Mouse (Mus musculus) thymus, adult 2 months (tissue): ENCODE data around the gene Stard8. TPM values are rescaled to one million over a fixed set of nuclear protein-coding genes. Genes with fewer than 3 reads are reported as not detected.
"Not testable (repeated sequence)": the region's sequence is repeated elsewhere in the genome, so short reads cannot be mapped to it uniquely, and the experiment has no call there.

Experiments used
- DNase-seq: peaks from one replicate; pipeline ENCODE4 v3.0.0; 2021
- H3K27ac ChIP-seq: fragments of 200-500 bp; 2 replicates; pipeline ENCODE4 v1.5.1; 2012; ENCODE audit warnings: low read length, control low read depth; ENCODE audit not compliant: control insufficient read depth, insufficient read depth
- H3K27me3 ChIP-seq: fragments of 200-500 bp; 2 replicates; pipeline ENCODE4 v1.6.1; 2012; ENCODE audit warnings: mild to moderate bottlenecking, low read length, moderate library complexity, mixed read lengths; ENCODE audit not compliant: control insufficient read depth, insufficient read depth
- H3K36me3 ChIP-seq: fragments of 200-500 bp; 2 replicates; pipeline ENCODE4 v1.6.1; 2012; ENCODE audit warnings: mild to moderate bottlenecking, low read length, moderate library complexity; ENCODE audit not compliant: control insufficient read depth, insufficient read depth
- H3K4me1 ChIP-seq: fragments of 200-500 bp; replicated peaks from 2 replicates; pipeline ENCODE4 v1.6.1; 2012; ENCODE audit warnings: low read length; ENCODE audit not compliant: control insufficient read depth, insufficient read depth
- H3K4me3 ChIP-seq: fragments of 200-500 bp; 2 replicates; pipeline ENCODE4 v1.5.1; 2012; ENCODE audit warnings: mild to moderate bottlenecking, low read length, control low read depth, moderate library complexity; ENCODE audit not compliant: control insufficient read depth, insufficient read depth
- CTCF ChIP-seq: fragments of 200-500 bp; IDR thresholded peaks from 2 replicates; pipeline ENCODE4 v1.5.1; 2012; ENCODE audit warnings: mild to moderate bottlenecking, control low read depth, low read length, moderate library complexity, borderline replicate concordance; ENCODE audit not compliant: control insufficient read depth, poor library complexity, insufficient read depth; ENCODE audit errors: extremely low read depth
- POLR2A ChIP-seq: fragments of 200-500 bp; IDR thresholded peaks from 2 replicates; pipeline ENCODE4 v1.6.1; 2012; ENCODE audit warnings: mild to moderate bottlenecking, low read length, control low read depth, moderate library complexity; ENCODE audit not compliant: control insufficient read depth, poor library complexity, insufficient read depth; ENCODE audit errors: extremely low read depth
- WGBS: fragments of 180-500 bp; shearing (Covaris S2); methylation state at CpG from one replicate; pipeline ENCODE4 v1.1.7; 2018; 5-methylcytosine and 5-hydroxymethylcytosine counted together
- polyA plus RNA-seq: library from polyadenylated mRNA; depleted of rRNA; stranded (reverse); fragments of >200 nt; gene quantifications from 2 replicates; pipeline ENCODE4 v1.2.3, GENCODE M21; 2012; rRNA removed

Stard8 gene
- 3.7 and 10.1 TPM in 2 replicates for polyA plus RNA-seq

DNA sequence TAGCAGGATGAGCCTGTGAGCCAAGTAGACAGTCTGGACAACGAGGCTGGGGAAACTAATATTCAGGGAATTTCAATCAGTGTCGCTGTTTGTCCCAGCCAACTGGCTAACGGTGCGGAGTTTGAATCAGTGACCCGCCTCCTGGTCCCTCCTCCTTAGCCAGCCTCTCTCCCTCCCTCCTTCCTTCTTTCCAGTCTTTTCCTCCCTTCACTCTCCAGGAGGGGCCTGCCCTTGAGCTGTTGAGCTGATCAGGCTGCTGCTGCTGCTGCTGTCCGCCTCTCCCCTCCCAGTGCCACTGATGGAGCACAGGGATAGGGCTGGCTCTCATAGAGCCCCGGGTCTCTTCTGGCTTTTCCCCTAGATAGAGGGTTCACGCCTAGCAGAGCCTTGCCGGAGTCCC is at the start of gene Stard8:
Stard8 (plus strand) TSS at position 203 of the 400 bp plus-strand sequence.
- H3K27ac ChIP-seq = no peak within 1 kb of the TSS
- no peaks in the 10 kb centered on the region for H3K27me3 ChIP-seq
- WGBS = 79% methylated on average over 9 of the region's 9 CpGs

DNA sequence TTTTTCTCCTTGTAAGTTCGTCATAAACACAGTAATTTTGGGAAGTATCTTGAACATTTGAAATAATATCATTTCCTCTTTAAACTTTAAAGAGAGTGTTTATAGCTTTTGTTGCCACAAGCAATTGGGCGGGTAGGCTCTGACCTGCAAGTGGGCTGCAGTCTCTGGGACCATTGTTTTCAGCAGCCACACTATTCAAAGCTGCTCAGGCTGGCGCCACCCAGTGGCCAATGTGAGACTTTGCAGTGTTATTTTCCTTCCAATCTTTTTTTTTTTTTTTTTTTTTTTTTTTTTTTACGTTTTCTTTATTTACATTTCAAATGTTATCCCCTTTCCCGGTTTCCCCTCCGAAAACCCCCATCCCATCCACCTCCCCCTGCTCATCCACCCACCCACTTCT is 49.1 kb upstream of the Stard8 start:
- Histone ChIP-seq H3K4me3 (no peak overlapping the region), H3K27me3 (no peaks in the 10 kb centered on the region), H3K4me1 (no peaks in the 10 kb centered on the region), H3K36me3 (no peaks in the 10 kb centered on the region), H3K27ac (no peak overlapping the region)
- TF ChIP-seq POLR2A = no peak
- TF ChIP-seq CTCF = no peak
- peak; percentile 9 for DNase-seq
- WGBS = 25% methylated on average over 5 of the region's 6 CpGs

More for the DNA sequence above, at the start of gene Stard8:
- Histone ChIP-seq H3K36me3 (no peaks in the 10 kb centered on the region), H3K4me3 (no peak within 1 kb of the TSS), H3K4me1 (no peaks in the 10 kb centered on the region)
- DNase-seq = no peak
- no peak for TF ChIP-seq POLR2A
- TF ChIP-seq CTCF = no peak

DNA sequence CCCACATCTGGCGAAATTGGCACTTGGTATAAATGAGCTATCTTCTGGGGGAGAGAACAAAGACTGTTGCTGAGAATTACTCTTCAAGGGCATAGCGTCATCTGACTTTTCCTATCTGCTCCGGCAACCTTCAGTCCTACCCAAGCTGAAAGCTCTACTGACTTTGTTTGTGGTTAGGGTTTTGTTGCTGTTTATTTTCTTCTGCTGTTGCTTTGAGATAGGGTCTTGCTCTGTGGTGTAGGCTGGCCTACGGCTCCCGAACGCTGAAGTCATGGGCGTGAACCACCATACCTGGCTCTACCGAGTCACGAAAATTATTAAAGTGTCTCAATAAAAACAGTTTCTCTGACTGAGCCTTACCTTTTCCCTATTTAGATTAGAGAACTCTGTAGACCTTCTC is 44.8 kb upstream of the Stard8 start:
- no peak for DNase-seq
- 94% methylated on average over 9 of the region's 9 CpGs for WGBS
- no peak for TF ChIP-seq CTCF
- no peak for TF ChIP-seq POLR2A
- no peaks in the 10 kb centered on the region for H3K4me1 ChIP-seq
- H3K4me3 ChIP-seq = no peak overlapping the region
- H3K27me3 ChIP-seq = no peaks in the 10 kb centered on the region
- H3K36me3 ChIP-seq = no peaks in the 10 kb centered on the region
- H3K27ac ChIP-seq = no peak overlapping the region

DNA sequence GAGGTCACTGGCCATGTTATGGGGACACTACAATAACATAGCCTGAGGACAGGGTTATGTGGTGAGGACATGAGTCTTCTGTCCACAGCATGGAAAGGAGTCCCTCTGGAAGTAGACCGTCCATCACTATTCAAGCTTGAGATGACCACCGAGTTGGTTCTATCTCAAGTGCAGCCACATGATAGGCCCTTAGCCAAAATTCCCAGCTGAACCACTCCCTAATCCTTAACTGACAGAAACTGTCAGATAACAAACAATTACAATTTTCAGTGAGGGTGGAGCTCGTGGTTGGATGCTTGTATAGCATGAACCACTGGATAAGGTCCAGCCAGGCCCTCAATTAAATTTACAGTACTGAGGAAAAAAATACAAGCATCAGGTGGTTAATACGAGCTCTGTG is 44.0 kb upstream of the Stard8 start:
- Histone ChIP-seq H3K27ac (no peak overlapping the region), H3K4me1 (no peaks in the 10 kb centered on the region), H3K4me3 (no peak overlapping the region), H3K36me3 (no peaks in the 10 kb centered on the region), H3K27me3 (no peaks in the 10 kb centered on the region)
- 72% methylated on average over 4 of the region's 4 CpGs for WGBS
- DNase-seq = no peak
- TF ChIP-seq CTCF (no peak), POLR2A (no peak)

DNA sequence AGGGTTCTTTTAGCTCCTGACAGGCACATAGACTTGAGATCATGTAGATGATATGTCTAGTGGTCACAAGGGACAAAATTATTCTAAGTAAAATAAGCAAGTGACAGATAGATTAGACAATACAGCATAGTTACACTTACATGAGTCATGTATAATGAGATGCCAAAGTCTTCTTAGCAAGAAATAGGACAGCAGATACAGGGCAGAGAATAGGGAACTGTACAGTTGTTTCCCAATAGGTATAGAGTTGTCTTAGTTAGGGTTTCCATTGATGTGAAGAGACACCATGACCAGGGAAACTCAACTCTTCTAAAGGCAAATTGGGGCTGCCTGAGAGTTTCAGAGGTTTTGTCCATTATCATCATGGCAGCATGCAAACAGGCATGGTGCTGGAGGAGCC is 39.3 kb upstream of the Stard8 start:
- Histone ChIP-seq H3K4me1 (no peaks in the 10 kb centered on the region), H3K27me3 (no peaks in the 10 kb centered on the region), H3K36me3 (no peaks in the 10 kb centered on the region), H3K4me3 (no peak overlapping the region), H3K27ac (no peak overlapping the region)
- TF ChIP-seq CTCF (no peak), POLR2A (no peak)
- no peak for DNase-seq

DNA sequence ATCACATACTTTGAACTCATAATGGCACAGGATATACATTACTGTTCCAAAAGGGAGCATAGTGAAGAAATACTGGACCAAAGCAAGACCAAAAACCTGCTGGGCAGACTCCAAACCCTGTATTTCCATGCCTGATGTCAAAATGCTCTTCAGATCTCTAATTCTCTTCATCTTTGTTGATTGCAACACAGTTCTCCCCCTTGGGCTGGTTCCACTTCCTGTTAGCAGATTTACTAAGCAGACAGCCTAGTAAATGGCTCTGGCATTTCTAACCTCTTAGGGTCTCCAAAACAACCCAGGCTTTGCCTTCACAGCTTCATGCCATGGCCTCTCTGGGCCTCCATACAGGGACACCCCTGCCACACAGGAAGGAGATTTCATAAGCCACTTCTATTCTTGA is 38.5 kb upstream of the Stard8 start:
- no peak for TF ChIP-seq POLR2A
- no peak for TF ChIP-seq CTCF

DNA sequence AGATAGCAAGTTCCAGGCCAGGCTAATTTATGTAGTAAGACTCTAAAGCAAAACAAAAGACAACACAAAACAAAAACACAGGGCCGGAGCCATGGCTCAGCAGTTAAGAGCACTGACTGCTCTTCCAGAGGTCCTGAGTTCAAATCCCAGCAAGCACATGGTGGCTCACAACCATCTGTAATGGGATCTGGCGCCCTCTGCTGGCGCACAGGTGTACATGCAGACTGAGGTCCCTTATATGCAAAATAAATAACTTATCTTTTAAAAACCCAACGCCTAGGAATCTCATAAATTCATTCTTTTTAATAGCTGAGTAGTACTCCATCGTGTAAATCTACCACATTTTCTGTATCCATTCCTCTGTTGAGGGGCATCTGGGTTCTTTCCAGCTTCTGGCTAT is 16.4 kb upstream of the Stard8 start:
- peak; percentile 33; the same call in 1 of the 2 replicates for TF ChIP-seq CTCF
- 65% methylated on average over 5 of the region's 5 CpGs for WGBS

More for the DNA sequence above, 38.5 kb upstream of the Stard8 start:
- Histone ChIP-seq H3K27me3 (no peaks in the 10 kb centered on the region), H3K36me3 (no peaks in the 10 kb centered on the region), H3K27ac (no peak overlapping the region), H3K4me3 (no peak overlapping the region), H3K4me1 (no peaks in the 10 kb centered on the region)
- DNase-seq = no peak

More for the DNA sequence above, 16.4 kb upstream of the Stard8 start:
- H3K4me1 ChIP-seq, H3K27me3 ChIP-seq, H3K36me3 ChIP-seq, DNase-seq, H3K27ac ChIP-seq, H3K4me3 ChIP-seq: not testable (repeated sequence)
